Mouse (Mus musculus): ENCODE measurements around the gene Gpm6a. TPM values are rescaled to one million over a fixed set of nuclear protein-coding genes. Genes with fewer than 3 reads are reported as not detected.

Gpm6a gene
- polyA plus RNA-seq, 1 experiment = 0.61 TPM

GRCm38 (mm10) chr8:55002946-55003345 is 48.3 kb downstream of the Gpm6a start:
- TF ChIP-seq POLR2A (IDR thresholded peaks at IDR 0.05; ENCODE audit: control insufficient read depth, low read depth, low read length) (no peak), CTCF (IDR thresholded peaks at IDR 0.05; ENCODE audit: control insufficient read depth, insufficient read depth, insufficient replicate concordance, low read depth, low read length) (no peak)
- Histone ChIP-seq H3K36me3 (ENCODE audit: control insufficient read depth, insufficient read depth, low read length) (no peaks in the 10 kb centered on the region), H3K4me3 (ENCODE audit: control insufficient read depth, low read depth, low read length) (no peak overlapping the region), H3K4me1 (ENCODE audit: control insufficient read depth, insufficient read depth, low read length) (no peaks in the 10 kb centered on the region), H3K27ac (ENCODE audit: control insufficient read depth, insufficient read depth, low read depth, low read length) (no peak overlapping the region), H3K27me3 (ENCODE audit: control insufficient read depth, insufficient read depth, low read length) (no peaks in the 10 kb centered on the region)

- Histone ChIP-seq H3K27me3 (ENCODE audit: control insufficient read depth, insufficient read depth, low read length) (no peaks in the 10 kb centered on the region), H3K27ac (ENCODE audit: control insufficient read depth, insufficient read depth, low read depth, low read length) (no peak overlapping the region), H3K4me3 (ENCODE audit: control insufficient read depth, low read depth, low read length) (no peak overlapping the region), H3K36me3 (ENCODE audit: control insufficient read depth, insufficient read depth, low read length) (no peaks in the 10 kb centered on the region), H3K4me1 (ENCODE audit: control insufficient read depth, insufficient read depth, low read length) (no peaks in the 10 kb centered on the region)
- no peak for TF ChIP-seq POLR2A (IDR thresholded peaks at IDR 0.05; ENCODE audit: control insufficient read depth, low read depth, low read length)
- no peak for TF ChIP-seq CTCF (IDR thresholded peaks at IDR 0.05; ENCODE audit: control insufficient read depth, insufficient read depth, insufficient replicate concordance, low read depth, low read length)
These were observed 57.6 kb downstream of the Gpm6a start for GRCm38 (mm10) chr8:55012228-55012627.

DNA sequence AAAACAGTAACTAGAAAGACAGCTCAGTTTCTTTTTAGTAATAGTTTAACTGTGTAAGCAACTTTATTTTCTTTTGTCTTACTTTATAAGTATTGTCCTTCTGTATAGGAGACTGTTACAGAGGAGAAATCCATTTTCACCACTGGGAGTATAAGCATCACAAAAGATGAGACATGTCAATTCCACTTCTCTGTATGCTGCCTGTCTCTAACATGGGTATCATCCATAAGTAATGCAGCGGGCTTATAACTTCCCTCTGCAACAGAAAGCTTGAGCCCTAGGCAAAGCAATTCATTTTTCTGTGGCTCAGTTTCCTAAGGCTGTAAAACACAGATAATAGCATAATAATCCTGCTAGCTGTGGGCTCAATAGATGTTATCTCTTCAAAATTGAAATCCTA is 62.4 kb downstream of the Gpm6a start:
- Histone ChIP-seq H3K36me3 (ENCODE audit: control insufficient read depth, insufficient read depth, low read length) (no peaks in the 10 kb centered on the region), H3K4me3 (ENCODE audit: control insufficient read depth, low read depth, low read length) (no peak overlapping the region), H3K27me3 (ENCODE audit: control insufficient read depth, insufficient read depth, low read length) (no peaks in the 10 kb centered on the region), H3K4me1 (ENCODE audit: control insufficient read depth, insufficient read depth, low read length) (no peaks in the 10 kb centered on the region), H3K27ac (ENCODE audit: control insufficient read depth, insufficient read depth, low read depth, low read length) (no peak overlapping the region)
- TF ChIP-seq POLR2A (IDR thresholded peaks at IDR 0.05; ENCODE audit: control insufficient read depth, low read depth, low read length) = no peak
- no peak for TF ChIP-seq CTCF (IDR thresholded peaks at IDR 0.05; ENCODE audit: control insufficient read depth, insufficient read depth, insufficient replicate concordance, low read depth, low read length)

DNA sequence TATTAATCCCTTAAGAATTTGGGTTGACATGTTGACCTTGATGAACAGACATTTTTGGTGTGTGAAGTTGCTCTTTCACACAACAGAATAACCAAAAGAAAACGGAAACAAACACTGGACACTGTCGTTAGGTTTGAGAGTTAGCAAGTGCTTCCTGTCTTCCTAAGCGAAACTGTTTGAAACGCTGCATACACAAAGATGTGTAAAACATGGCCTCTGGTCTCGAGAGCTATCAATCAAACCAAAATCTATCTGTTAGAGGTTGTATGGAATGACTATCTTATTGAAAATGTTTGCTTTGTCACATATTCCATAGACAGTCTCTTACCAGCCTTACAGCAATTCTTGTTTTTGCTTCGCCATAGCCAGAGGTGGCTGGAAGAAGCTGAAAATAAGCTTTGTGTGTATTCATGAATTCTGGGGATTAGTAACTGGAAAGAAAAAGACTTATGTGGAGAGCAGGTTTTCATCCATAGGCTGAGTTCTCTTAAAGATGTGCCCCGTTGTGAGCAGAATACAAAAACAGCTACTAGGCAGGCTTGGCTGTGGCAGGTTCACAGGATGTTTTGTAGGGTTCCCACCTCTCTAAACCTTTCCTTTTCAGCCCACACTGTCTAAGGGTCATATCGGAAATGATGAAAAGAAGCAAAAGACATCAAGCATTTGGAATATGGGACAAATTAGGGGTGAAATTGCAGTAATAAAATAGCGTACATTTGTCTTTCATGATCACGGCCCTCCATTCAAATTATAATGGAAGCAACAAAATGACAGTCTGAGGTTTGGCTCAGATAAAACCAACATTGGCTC is 71.4 kb downstream of the Gpm6a start:
- TF ChIP-seq CTCF (IDR thresholded peaks at IDR 0.05; ENCODE audit: control insufficient read depth, insufficient read depth, insufficient replicate concordance, low read depth, low read length) (no peak), POLR2A (IDR thresholded peaks at IDR 0.05; ENCODE audit: control insufficient read depth, low read depth, low read length) (no peak)
- Histone ChIP-seq H3K27me3 (ENCODE audit: control insufficient read depth, insufficient read depth, low read length) (no peaks in the 10 kb centered on the region), H3K27ac (ENCODE audit: control insufficient read depth, insufficient read depth, low read depth, low read length) (no peak overlapping the region), H3K4me1 (ENCODE audit: control insufficient read depth, insufficient read depth, low read length) (no peaks in the 10 kb centered on the region), H3K36me3 (ENCODE audit: control insufficient read depth, insufficient read depth, low read length) (no peaks in the 10 kb centered on the region), H3K4me3 (ENCODE audit: control insufficient read depth, low read depth, low read length) (no peak overlapping the region)

DNA sequence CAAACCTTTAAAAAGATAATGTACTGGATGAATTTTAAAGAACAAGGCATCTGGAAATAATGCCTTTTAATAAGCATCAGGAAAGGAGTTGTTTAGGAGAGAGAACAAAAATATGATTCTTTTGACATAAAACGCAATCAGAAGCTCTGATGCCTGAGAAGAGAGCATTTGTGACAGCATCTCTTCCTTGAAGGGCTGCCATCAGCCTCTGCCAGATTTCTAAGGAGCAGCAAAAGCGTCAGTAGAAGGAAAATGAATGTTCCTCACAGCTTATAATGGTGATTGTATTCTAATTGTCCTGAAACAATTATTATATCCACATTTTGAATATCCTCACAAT is 72.0 kb downstream of the Gpm6a start:
- TF ChIP-seq CTCF (IDR thresholded peaks at IDR 0.05; ENCODE audit: control insufficient read depth, insufficient read depth, insufficient replicate concordance, low read depth, low read length) (no peak), POLR2A (IDR thresholded peaks at IDR 0.05; ENCODE audit: control insufficient read depth, low read depth, low read length) (no peak)
- Histone ChIP-seq H3K4me3 (ENCODE audit: control insufficient read depth, low read depth, low read length) (no peak overlapping the region), H3K4me1 (ENCODE audit: control insufficient read depth, insufficient read depth, low read length) (no peaks in the 10 kb centered on the region), H3K27me3 (ENCODE audit: control insufficient read depth, insufficient read depth, low read length) (no peaks in the 10 kb centered on the region), H3K36me3 (ENCODE audit: control insufficient read depth, insufficient read depth, low read length) (no peaks in the 10 kb centered on the region), H3K27ac (ENCODE audit: control insufficient read depth, insufficient read depth, low read depth, low read length) (no peak overlapping the region)

GRCm38 (mm10) chr8:55028371-55028770 is 73.7 kb downstream of the Gpm6a start:
- no peaks in the 10 kb centered on the region for H3K27me3 ChIP-seq (ENCODE audit: control insufficient read depth, insufficient read depth, low read length)
- H3K27ac ChIP-seq (ENCODE audit: control insufficient read depth, insufficient read depth, low read depth, low read length) = no peak overlapping the region
- H3K4me3 ChIP-seq (ENCODE audit: control insufficient read depth, low read depth, low read length) = no peak overlapping the region
- H3K36me3 ChIP-seq (ENCODE audit: control insufficient read depth, insufficient read depth, low read length) = no peaks in the 10 kb centered on the region
- H3K4me1 ChIP-seq (ENCODE audit: control insufficient read depth, insufficient read depth, low read length) = no peaks in the 10 kb centered on the region
- no peak for TF ChIP-seq CTCF (IDR thresholded peaks at IDR 0.05; ENCODE audit: control insufficient read depth, insufficient read depth, insufficient replicate concordance, low read depth, low read length)
- no peak for TF ChIP-seq POLR2A (IDR thresholded peaks at IDR 0.05; ENCODE audit: control insufficient read depth, low read depth, low read length)

DNA sequence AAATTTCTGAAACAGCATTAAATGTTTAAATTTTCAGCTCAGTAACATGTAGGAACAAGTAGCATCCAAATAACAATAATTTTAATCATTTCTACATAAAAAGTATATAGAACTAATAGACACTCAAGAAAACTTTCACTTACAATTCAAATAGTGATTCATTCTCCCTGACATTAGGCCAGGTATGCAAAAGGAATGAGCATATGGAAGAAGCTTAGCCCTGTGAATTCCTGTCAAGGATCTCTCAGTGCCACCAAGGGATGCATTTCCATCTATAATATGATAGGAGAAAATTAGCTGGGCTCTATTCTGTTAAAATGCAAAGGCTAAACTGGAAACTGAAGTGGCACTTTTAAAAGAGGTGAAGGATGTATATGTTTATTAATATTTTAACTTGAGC is 76.5 kb downstream of the Gpm6a start:
- Histone ChIP-seq H3K27ac (ENCODE audit: control insufficient read depth, insufficient read depth, low read depth, low read length) (no peak overlapping the region), H3K27me3 (ENCODE audit: control insufficient read depth, insufficient read depth, low read length) (no peaks in the 10 kb centered on the region), H3K4me3 (ENCODE audit: control insufficient read depth, low read depth, low read length) (no peak overlapping the region), H3K36me3 (ENCODE audit: control insufficient read depth, insufficient read depth, low read length) (no peaks in the 10 kb centered on the region), H3K4me1 (ENCODE audit: control insufficient read depth, insufficient read depth, low read length) (no peaks in the 10 kb centered on the region)
- no peak for TF ChIP-seq CTCF (IDR thresholded peaks at IDR 0.05; ENCODE audit: control insufficient read depth, insufficient read depth, insufficient replicate concordance, low read depth, low read length)
- TF ChIP-seq POLR2A (IDR thresholded peaks at IDR 0.05; ENCODE audit: control insufficient read depth, low read depth, low read length) = no peak

Data from testis, adult 2 months (tissue).